Mouse (Mus musculus) lung, embryonic 14.5 days (tissue): ENCODE data around the gene Dnajc12. TPM values are rescaled to one million over a fixed set of nuclear protein-coding genes. Genes with fewer than 3 reads are reported as not detected.
"Not testable (repeated sequence)": the region's sequence is repeated elsewhere in the genome, so short reads cannot be mapped to it uniquely, and the experiment has no call there.

Experiments used
- ATAC-seq: fragments of 200-750 bp; cut with Nextera tagmentation; 2 replicates; pipeline ENCODE4 v1.8.0; 2017; ENCODE audit warnings: mild to moderate bottlenecking, moderate TSS enrichment, moderate library complexity; ENCODE audit not compliant: insufficient read depth
- DNase-seq: peaks from one replicate; pipeline ENCODE4 v3.0.0-alpha.2; 2015
- H3K27ac ChIP-seq: fragments of 300-500 bp; sonication (generic); 2 replicates; pipeline ENCODE4 v1.5.1; 2014; ENCODE audit warnings: low read depth, mild to moderate bottlenecking, moderate library complexity
- H3K27me3 ChIP-seq: fragments of 300-500 bp; sonication (generic); 2 replicates; pipeline ENCODE4 v1.6.1; 2014; ENCODE audit warnings: low read length, control low read depth; ENCODE audit not compliant: insufficient read depth
- H3K36me3 ChIP-seq: fragments of 300-500 bp; sonication (generic); 2 replicates; pipeline ENCODE4 v1.6.1; 2014; ENCODE audit warnings: control low read depth; ENCODE audit not compliant: insufficient read depth
- H3K4me1 ChIP-seq: fragments of 300-500 bp; sonication (generic); 2 replicates; pipeline ENCODE4 v1.6.1; 2014; ENCODE audit warnings: antibody characterized with exemption, control low read depth; ENCODE audit not compliant: insufficient read depth
- H3K4me2 ChIP-seq: fragments of 300-500 bp; sonication (generic); 2 replicates; pipeline ENCODE4 v1.6.1; 2014; ENCODE audit warnings: mild to moderate bottlenecking
- H3K4me3 ChIP-seq: fragments of 300-500 bp; sonication (generic); 2 replicates; pipeline ENCODE4 v1.5.1; 2014; ENCODE audit warnings: low read depth, low read length
- H3K9ac ChIP-seq: fragments of 300-500 bp; sonication (generic); 2 replicates; pipeline ENCODE4 v1.6.1; 2014
- H3K9me3 ChIP-seq: fragments of 300-500 bp; sonication (generic); 2 replicates; pipeline ENCODE4 v1.6.1; 2016; ENCODE audit warnings: low read depth, low read length, control low read depth
- CTCF ChIP-seq: IDR thresholded peaks from 2 replicates; pipeline ENCODE4 v1.5.1; 2016; ENCODE audit warnings: antibody characterized with exemption, low read depth
- WGBS: fragments of 180-500 bp; shearing (Covaris S2); extraction: QIAGEN DNeasy Blood & Tissue Kit; methylation state at CpG from one replicate; pipeline ENCODE4 v1.1.7; 2014; 5-methylcytosine and 5-hydroxymethylcytosine counted together
- polyA plus RNA-seq: library from polyadenylated mRNA; unstranded; fragments of >200 nt; fragmentation: Nextera tagmentation; extraction: Ambion mirVana; gene quantifications from 2 replicates; pipeline ENCODE4 v1.2.1, GENCODE M21; 2014

Dnajc12 gene
- polyA plus RNA-seq, 1 experiment from 2014 or later = 10.6 TPM

DNA sequence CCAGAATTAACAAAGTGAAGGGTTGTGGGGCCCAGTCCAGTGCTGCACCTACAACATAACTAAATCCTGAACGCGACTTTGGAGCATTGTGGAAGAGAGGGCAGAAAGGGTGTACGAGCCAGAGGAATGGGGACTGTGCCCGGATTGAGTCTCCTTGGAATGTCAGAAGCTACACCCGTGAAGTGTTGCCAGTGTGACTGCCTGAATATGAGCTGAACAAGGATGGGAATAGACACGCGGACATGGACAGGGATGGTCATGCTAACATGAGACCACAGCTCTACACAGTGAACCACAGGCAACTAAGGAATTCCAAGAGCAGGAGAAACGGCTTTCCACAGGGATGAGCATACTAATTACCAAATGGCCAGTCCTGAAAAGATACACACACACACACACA lies 49.9 kb downstream of the Dnajc12 start:
- Histone ChIP-seq H3K4me3 (no peak overlapping the region), H3K27me3 (no peaks in the 10 kb centered on the region), H3K9ac (no peak overlapping the region), H3K9me3 (no peaks in the 10 kb centered on the region), H3K27ac (no peak overlapping the region), H3K4me1 (no peaks in the 10 kb centered on the region), H3K36me3 (no peaks in the 10 kb centered on the region), H3K4me2 (no peak overlapping the region)
- WGBS = 88% methylated on average over 8 of the region's 8 CpGs
- no peak for DNase-seq
- no peak for TF ChIP-seq CTCF
- no peak for ATAC-seq

- no peak for TF ChIP-seq CTCF
- no peaks in the 10 kb centered on the region for H3K36me3 ChIP-seq
- ATAC-seq = no peak
These were observed 50.6 kb downstream of the Dnajc12 start for GRCm38 (mm10) chr10:63432887-63433286.

GRCm38 (mm10) chr10:63438736-63439262 lies 56.6 kb downstream of the Dnajc12 start:
- H3K36me3 ChIP-seq = no peaks in the 10 kb centered on the region
- ATAC-seq (no peak), DNase-seq (no peak)
- no peak for TF ChIP-seq CTCF
- H3K9me3 ChIP-seq = no peaks in the 10 kb centered on the region
- no peaks in the 10 kb centered on the region for H3K27me3 ChIP-seq
- no peaks in the 10 kb centered on the region for H3K4me1 ChIP-seq
- no peak overlapping the region for H3K4me2 ChIP-seq
- H3K27ac ChIP-seq = no peak overlapping the region
- no peak overlapping the region for H3K4me3 ChIP-seq
- H3K9ac ChIP-seq = no peak overlapping the region

More at GRCm38 (mm10) chr10:63432887-63433286, 50.6 kb downstream of the Dnajc12 start:
- no peak for DNase-seq
- WGBS = 54% methylated on average over 2 of the region's 2 CpGs
- Histone ChIP-seq H3K27ac (no peak overlapping the region), H3K4me2 (no peak overlapping the region), H3K9me3 (no peaks in the 10 kb centered on the region), H3K27me3 (no peaks in the 10 kb centered on the region), H3K4me1 (no peaks in the 10 kb centered on the region), H3K9ac (no peak overlapping the region), H3K4me3 (no peak overlapping the region)

- no peaks in the 10 kb centered on the region for H3K27me3 ChIP-seq
- no peaks in the 10 kb centered on the region for H3K4me1 ChIP-seq
- H3K36me3 ChIP-seq = no peaks in the 10 kb centered on the region
- WGBS = 51% methylated on average over 7 of the region's 7 CpGs
- H3K9me3 ChIP-seq = no peaks in the 10 kb centered on the region
- DNase-seq = no peak
- no peak overlapping the region for H3K4me3 ChIP-seq
- H3K27ac ChIP-seq = no peak overlapping the region
- no peak for ATAC-seq
- TF ChIP-seq CTCF = no peak
- no peak overlapping the region for H3K9ac ChIP-seq
- no peak overlapping the region for H3K4me2 ChIP-seq
These were observed 57.5 kb downstream of the Dnajc12 start for GRCm38 (mm10) chr10:63439694-63440228.

DNA sequence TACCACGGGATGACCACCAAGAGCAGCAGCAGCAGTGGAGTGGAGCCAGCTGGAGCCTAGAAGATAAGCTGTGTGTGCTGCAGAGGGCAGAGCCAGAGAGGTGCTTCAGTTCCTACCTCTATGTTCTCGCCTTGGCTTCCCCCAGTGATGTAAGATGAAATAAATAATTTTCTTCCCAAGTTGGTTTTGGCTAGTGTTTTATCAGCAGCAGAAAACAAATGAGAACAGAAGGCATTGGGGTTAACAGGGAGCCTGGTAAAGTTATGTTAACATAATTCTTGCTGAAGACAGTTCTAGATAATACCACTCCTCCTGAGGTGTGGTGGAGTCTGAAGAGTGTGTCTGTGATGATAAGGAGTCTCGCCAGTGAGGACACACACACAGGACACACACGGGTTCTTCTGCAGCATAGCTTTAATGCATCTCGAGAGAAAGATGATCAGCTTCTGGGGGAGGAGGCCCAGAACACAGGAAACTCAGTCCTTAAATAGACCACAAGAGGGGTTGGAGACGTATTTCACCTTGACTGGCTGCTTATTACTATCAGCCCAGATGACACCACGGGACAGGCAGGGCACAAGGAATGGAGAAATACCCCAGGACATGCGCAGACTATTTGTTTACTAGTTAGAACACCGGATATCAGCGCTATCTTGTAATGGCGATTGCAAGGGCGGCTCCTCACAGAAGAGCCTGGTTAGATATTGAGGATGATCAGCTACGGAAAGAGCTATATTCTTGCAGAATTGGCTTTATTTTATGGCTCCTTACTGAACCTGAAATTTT lies 62.6 kb downstream of the Dnajc12 start:
- H3K4me2 ChIP-seq, H3K27ac ChIP-seq, DNase-seq, H3K27me3 ChIP-seq, H3K9me3 ChIP-seq, H3K4me1 ChIP-seq, H3K4me3 ChIP-seq, ATAC-seq, H3K9ac ChIP-seq, H3K36me3 ChIP-seq: not testable (repeated sequence)
- 73% methylated on average over 13 of the region's 13 CpGs for WGBS

DNA sequence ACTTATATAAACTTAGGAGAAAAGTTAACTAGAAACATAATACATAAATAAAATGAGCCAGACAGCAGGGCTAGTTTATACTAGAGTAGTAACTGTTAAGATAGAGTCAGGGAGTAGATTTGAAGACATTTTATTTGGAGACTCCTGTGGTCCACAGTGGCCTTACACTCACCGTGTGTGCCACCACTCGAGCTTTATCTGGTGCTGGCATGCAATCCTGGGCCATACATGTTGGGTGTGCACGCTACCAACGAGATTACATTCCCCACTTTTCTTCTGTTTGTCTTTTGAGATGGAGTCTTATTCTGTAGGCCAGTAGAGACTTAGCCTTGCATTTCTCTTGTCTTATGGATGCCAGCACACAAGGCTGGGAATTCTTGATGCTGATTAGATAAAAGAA lies 71.7 kb downstream of the Dnajc12 start:
- H3K4me3 ChIP-seq = no peak overlapping the region
- DNase-seq (no peak), ATAC-seq (no peak)
- H3K27me3 ChIP-seq = no peaks in the 10 kb centered on the region
- H3K9ac ChIP-seq = no peak overlapping the region
- no peak overlapping the region for H3K27ac ChIP-seq
- WGBS = 73% methylated on average over 4 of the region's 4 CpGs
- no peaks in the 10 kb centered on the region for H3K36me3 ChIP-seq
- TF ChIP-seq CTCF = no peak
- no peaks in the 10 kb centered on the region for H3K9me3 ChIP-seq
- no peak overlapping the region for H3K4me2 ChIP-seq
- no peaks in the 10 kb centered on the region for H3K4me1 ChIP-seq

- H3K27me3 ChIP-seq = no peaks in the 10 kb centered on the region
- WGBS = 57% methylated on average over 8 of the region's 8 CpGs
- no peak overlapping the region for H3K9ac ChIP-seq
- ATAC-seq (no peak), DNase-seq (peak; percentile 46)
- no peaks in the 10 kb centered on the region for H3K9me3 ChIP-seq
- H3K4me2 ChIP-seq = no peak overlapping the region
- H3K27ac ChIP-seq = no peak overlapping the region
- H3K4me1 ChIP-seq = no peaks in the 10 kb centered on the region
- H3K4me3 ChIP-seq = no peak overlapping the region
- no peaks in the 10 kb centered on the region for H3K36me3 ChIP-seq
- no peak for TF ChIP-seq CTCF
These were observed 73.1 kb downstream of the Dnajc12 start for GRCm38 (mm10) chr10:63455110-63455878.
